Mouse (Mus musculus): ENCODE results near the gene Shank3. TPM values are rescaled to one million over a fixed set of nuclear protein-coding genes. Genes with fewer than 3 reads are reported as not detected.

Gene Shank3
- polyA plus RNA-seq (2012; rRNA removed) (2.0 and 2.1 TPM in 2 replicates), polyA plus RNA-seq (2014; fragmentation: Nextera tagmentation; extraction: Ambion mirVana) (0.39 and 0.63 TPM in 2 replicates)

DNA sequence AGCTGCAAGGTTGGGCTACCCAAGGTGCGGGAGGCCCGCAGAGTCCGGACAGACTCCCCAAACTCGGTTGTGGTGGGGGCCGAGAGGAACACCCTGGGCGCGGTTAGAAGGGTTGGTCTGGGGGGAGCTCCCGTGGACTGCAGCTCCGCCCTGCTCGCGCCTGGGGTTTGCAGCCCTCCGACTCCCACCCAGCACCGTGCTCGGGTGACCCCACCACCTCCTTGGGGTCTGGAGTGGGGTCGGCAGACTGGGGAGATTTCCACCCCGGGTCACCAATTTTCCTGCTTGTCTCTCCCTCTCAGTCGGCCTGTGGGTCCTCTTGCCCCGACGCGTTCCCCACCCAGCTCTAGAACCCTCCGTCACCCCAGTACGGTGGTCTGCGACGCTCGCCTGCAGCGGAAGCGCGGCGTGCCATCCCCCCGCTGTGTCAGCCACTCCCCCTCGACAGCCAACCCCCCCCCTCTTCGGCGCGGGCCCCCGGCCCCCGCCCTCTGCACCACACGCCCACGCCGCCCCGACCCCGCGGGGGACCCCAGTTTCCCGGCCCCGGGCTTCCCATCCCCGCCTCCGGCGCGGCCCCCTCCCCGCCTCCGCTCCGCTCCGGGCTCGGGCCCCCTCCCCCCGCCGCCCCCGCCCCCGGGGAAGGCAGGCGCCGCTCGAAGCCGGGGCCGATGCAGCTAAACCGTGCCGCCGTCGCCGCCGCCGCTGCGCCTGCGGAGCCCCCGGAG is at the start of gene Shank3:
Gene Shank3 (plus strand): TSS at position 663 of the 728 bp plus-strand sequence.
- WGBS (ENCODE audit: insufficient replicate concordance), result under 1% methylated on average over 52 of the region's 72 CpGs
- no peaks in the 10 kb centered on the region for H3K36me3 ChIP-seq (replicated peaks; ENCODE audit: control insufficient read depth, insufficient read depth, low read depth)

DNA sequence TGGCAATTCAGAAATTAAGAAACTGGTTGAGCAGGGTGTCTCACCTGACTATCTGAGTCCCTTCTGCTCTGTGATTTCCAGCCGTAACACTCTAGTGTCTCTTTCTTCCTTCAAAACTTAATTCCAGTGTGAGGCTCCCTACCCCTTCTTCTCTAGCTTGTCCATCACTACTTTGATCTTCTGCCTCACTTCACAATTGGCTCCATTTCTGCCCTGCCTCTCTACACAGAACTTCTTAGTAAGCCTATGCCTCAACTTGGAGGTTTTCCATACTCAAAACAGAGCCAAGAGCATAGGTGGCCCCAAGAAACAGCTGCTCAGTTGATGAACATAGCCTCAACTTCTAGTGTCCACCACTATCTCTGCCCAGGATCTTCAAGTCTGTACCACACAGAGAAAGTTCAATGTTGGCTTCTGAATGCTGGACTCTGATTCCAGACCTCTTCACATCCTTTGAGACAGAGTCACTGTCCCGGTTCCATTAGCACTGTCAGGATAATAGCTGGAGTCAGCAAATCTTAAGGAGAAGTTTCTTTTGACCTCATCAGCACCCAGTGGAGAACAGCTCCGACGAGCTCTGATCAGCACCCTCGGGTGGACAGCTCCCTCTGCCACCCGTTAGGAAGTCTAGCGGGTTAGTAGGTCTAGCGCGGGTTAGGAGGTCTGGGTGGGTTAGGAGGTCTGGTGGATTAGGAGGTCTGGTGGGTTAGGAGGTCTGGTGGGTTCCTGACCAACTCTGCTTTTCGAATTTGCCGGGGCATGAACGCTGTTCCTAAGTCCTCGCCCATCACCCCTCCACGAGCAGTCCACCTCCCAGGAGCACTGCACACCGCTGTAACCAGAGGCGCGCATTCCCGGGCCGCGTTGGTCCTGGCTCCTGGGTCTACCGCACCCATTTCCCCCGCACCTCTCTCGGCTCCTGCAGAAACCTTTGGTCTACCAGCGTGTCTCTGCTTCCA is 46.2 kb upstream of the Shank3 start:
- Histone ChIP-seq H3K4me3 (ENCODE audit: insufficient read depth in 1 of 2, low read depth in 2 of 2, low read length in 2 of 2) (no peak overlapping the region), H3K9ac (replicated peaks) (no peak overlapping the region), H3K4me2 (ENCODE audit: low read depth) (peak overlapping the region; percentile 50; the same call in 1 of the 2 replicates), H3K27ac (no peak overlapping the region), H3K27me3 (ENCODE audit: control insufficient read depth, insufficient read depth, low read length) (peaks cover 19% of the 10 kb centered on the region), H3K4me1 (replicated peaks; ENCODE audit: control insufficient read depth in 2 of 2, insufficient read depth in 2 of 2, low read length in 1 of 2) (no peaks in the 10 kb centered on the region), H3K9me3 (ENCODE audit: control insufficient read depth, low read length) (no peaks in the 10 kb centered on the region), H3K36me3 (replicated peaks; ENCODE audit: control insufficient read depth, insufficient read depth, low read depth) (no peaks in the 10 kb centered on the region)
- ATAC-seq (ENCODE audit: insufficient read depth) (no peak), DNase-seq (ENCODE audit: low read depth in 3 of 3, low spot score in 3 of 3) (peak in 2 of 3 experiments; percentile 39 to 43)
- 3% methylated on average over 24 of the region's 24 CpGs for WGBS (ENCODE audit: insufficient replicate concordance)
- TF ChIP-seq CTCF (IDR thresholded peaks at IDR 0.05; ENCODE audit: low read depth), result no peak
- TF ChIP-seq EP300 (IDR thresholded peaks at IDR 0.05; ENCODE audit: low read depth), result no peak

More for the DNA sequence above, at the start of gene Shank3:
- Histone ChIP-seq H3K4me3 (ENCODE audit: insufficient read depth in 1 of 2, low read depth in 2 of 2, low read length in 2 of 2) (peak within 1 kb of the TSS; percentile 64 to 66), H3K9ac (replicated peaks) (0 out of 2 replicates have a peak within 1 kb of the TSS, but pooled peaks have one; percentile 7), H3K27me3 (ENCODE audit: control insufficient read depth, insufficient read depth, low read length) (peaks cover 16% of the 10 kb centered on the region), H3K4me1 (replicated peaks; ENCODE audit: control insufficient read depth in 2 of 2, insufficient read depth in 2 of 2, low read length in 1 of 2) (peaks cover 0 to 2% of the 10 kb centered on the region in 2 experiments; a peak in 1 of 4 replicates), H3K9me3 (ENCODE audit: control insufficient read depth, low read length) (no peaks in the 10 kb centered on the region), H3K4me2 (ENCODE audit: low read depth) (peak within 1 kb of the TSS; percentile 71), H3K27ac (no peak within 1 kb of the TSS)
- no peak for DNase-seq (ENCODE audit: low read depth in 3 of 3, low spot score in 3 of 3)
- no peak for TF ChIP-seq EP300 (IDR thresholded peaks at IDR 0.05; ENCODE audit: low read depth)
- no peak for TF ChIP-seq CTCF (IDR thresholded peaks at IDR 0.05; ENCODE audit: low read depth)
- peak; percentile 9; the same call in 1 of the 2 replicates for ATAC-seq (ENCODE audit: insufficient read depth)

DNA sequence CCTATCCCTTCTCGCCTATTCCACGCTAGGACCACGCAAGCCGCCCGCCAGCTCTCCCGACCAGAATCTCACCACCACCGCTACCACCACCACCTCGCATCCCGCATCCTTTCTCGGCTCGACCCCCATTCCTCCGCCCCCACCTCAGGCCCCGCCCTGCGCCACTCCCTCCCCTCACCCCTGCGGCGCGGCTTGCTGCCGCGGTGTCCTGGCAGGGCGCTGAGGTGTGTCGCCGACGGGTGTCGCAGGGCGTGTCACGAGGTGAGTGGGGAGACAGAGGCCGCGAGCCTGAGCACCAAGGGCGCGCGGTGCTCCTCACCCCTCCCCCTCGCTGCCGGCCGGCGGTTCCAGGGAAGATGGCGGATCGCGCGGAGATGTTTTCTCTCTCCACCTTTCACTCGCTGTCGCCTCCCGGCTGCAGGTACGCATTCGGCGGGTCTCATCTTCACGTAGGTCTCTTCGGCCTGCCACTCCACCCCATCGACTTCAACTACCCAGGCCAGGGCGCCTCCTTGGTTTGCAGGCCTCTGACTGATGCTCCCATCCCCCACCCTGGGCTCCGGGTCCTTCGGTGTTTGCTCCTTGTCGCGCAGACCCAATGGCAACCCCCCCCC is 45.5 kb upstream of the Shank3 start, which contains the start of gene Mapk8ip2:
Gene Mapk8ip2 (plus strand): TSS at position 49 of the 614 bp plus-strand sequence.
- TF ChIP-seq EP300 (IDR thresholded peaks at IDR 0.05; ENCODE audit: low read depth) (no peak), CTCF (IDR thresholded peaks at IDR 0.05; ENCODE audit: low read depth) (no peak)
- Histone ChIP-seq H3K4me1 (replicated peaks; ENCODE audit: control insufficient read depth in 2 of 2, insufficient read depth in 2 of 2, low read length in 1 of 2) (no peaks in the 10 kb centered on the region), H3K4me2 (ENCODE audit: low read depth) (peak within 1 kb of the TSS; percentile 50), H3K36me3 (replicated peaks; ENCODE audit: control insufficient read depth, insufficient read depth, low read depth) (no peaks in the 10 kb centered on the region), H3K4me3 (ENCODE audit: insufficient read depth in 1 of 2, low read depth in 2 of 2, low read length in 2 of 2) (peak within 1 kb of the TSS; percentile 8 to 26; a peak in 2 of 4 replicates), H3K9ac (replicated peaks) (no peak within 1 kb of the TSS), H3K27me3 (ENCODE audit: control insufficient read depth, insufficient read depth, low read length) (peaks cover 19% of the 10 kb centered on the region), H3K27ac (no peak within 1 kb of the TSS), H3K9me3 (ENCODE audit: control insufficient read depth, low read length) (no peaks in the 10 kb centered on the region)
- no peak for DNase-seq (ENCODE audit: low read depth in 3 of 3, low spot score in 3 of 3)
- ATAC-seq (ENCODE audit: insufficient read depth), result no peak
- WGBS (ENCODE audit: insufficient replicate concordance), result 2% methylated on average over 53 of the region's 53 CpGs

DNA sequence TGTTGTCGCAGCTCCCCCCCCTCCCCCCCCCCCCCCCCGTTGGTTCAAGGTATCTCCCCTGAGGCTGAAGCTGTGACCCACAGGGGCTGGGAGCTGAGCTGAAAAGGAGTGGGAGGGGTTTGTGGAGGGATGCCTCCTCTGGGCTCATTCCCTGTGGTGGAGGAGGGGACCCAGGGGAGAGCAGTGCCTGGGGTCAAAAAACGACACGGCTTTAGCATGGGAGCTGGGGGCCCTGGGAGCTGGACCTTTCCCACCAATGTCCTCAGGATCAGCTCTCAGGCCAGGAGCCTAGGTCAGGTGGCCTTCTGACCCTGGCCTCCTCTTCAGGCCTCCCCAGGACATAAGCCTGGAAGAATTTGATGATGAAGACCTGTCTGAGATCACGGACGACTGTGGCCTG is 44.6 kb upstream of the Shank3 start:
- H3K9me3 ChIP-seq (ENCODE audit: control insufficient read depth, low read length), result no peaks in the 10 kb centered on the region
- H3K4me3 ChIP-seq (ENCODE audit: insufficient read depth in 1 of 2, low read depth in 2 of 2, low read length in 2 of 2), result no peak overlapping the region
- 30% methylated on average over 4 of the region's 6 CpGs for WGBS (ENCODE audit: insufficient replicate concordance)
- H3K4me2 ChIP-seq (ENCODE audit: low read depth), result no peak overlapping the region
- TF ChIP-seq CTCF (IDR thresholded peaks at IDR 0.05; ENCODE audit: low read depth), result no peak
- no peak for TF ChIP-seq EP300 (IDR thresholded peaks at IDR 0.05; ENCODE audit: low read depth)
- no peak overlapping the region for H3K27ac ChIP-seq
- H3K36me3 ChIP-seq (replicated peaks; ENCODE audit: control insufficient read depth, insufficient read depth, low read depth), result no peaks in the 10 kb centered on the region
- H3K4me1 ChIP-seq (replicated peaks; ENCODE audit: control insufficient read depth in 2 of 2, insufficient read depth in 2 of 2, low read length in 1 of 2), result no peaks in the 10 kb centered on the region
- ATAC-seq (ENCODE audit: insufficient read depth) (no peak), DNase-seq (ENCODE audit: low read depth in 3 of 3, low spot score in 3 of 3) (no peak)
- H3K9ac ChIP-seq (replicated peaks), result no peak overlapping the region
- peaks cover 19% of the 10 kb centered on the region for H3K27me3 ChIP-seq (ENCODE audit: control insufficient read depth, insufficient read depth, low read length)
